Mouse (Mus musculus) CH12.LX (cell line): ENCODE data around the gene Dnajc15. TPM values are rescaled to one million over a fixed set of nuclear protein-coding genes. Genes with fewer than 3 reads are reported as not detected.

Source experiments
- DNase-seq: peaks from one replicate; pipeline ENCODE4 v3.0.0-alpha.2; 2013; ENCODE audit errors: extremely low read depth
- H3K27ac ChIP-seq: 2 replicates; pipeline ENCODE4 v1.5.1; 2012; ENCODE audit warnings: low read depth, mild to moderate bottlenecking, control low read depth, moderate library complexity; ENCODE audit not compliant: insufficient read depth
- H3K27me3 ChIP-seq: replicated peaks from 2 replicates; pipeline ENCODE3; 2012; ENCODE audit warnings: inconsistent platforms
- H3K36me3 ChIP-seq, 2 experiments: replicated peaks in 1 of 2; 2 replicates each; pipeline versions ENCODE3 to v1.6.1; 2012; ENCODE audit warnings: inconsistent platforms in 1 of 2, low read length in 1 of 2, mild to moderate bottlenecking in 1 of 2, mixed read lengths in 1 of 2, moderate library complexity in 1 of 2; ENCODE audit not compliant: control insufficient read depth in 1 of 2, insufficient read depth in 1 of 2
- H3K4me1 ChIP-seq, 2 experiments: 2 replicates each; pipeline ENCODE4 v1.6.1; 2012; ENCODE audit warnings: inconsistent platforms in 1 of 2, moderate library complexity in 1 of 2; ENCODE audit not compliant: insufficient read depth in 2 of 2, control insufficient read depth in 1 of 2
- H3K4me2 ChIP-seq: 2 replicates; pipeline ENCODE4 v1.6.1; 2012; ENCODE audit warnings: low read depth, mild to moderate bottlenecking, control low read depth; ENCODE audit not compliant: poor library complexity, insufficient read depth, severe bottlenecking
- H3K4me3 ChIP-seq, 3 experiments: fragments of 150-350 bp in 1 of 3; sonication (generic) in 1 of 3; replicated peaks in 1 of 3; 2 replicates each; pipeline versions ENCODE3 to v1.5.1; 2011 to 2012; ENCODE audit warnings: low read depth in 2 of 3, low read length in 2 of 3, mild to moderate bottlenecking in 2 of 3, moderate library complexity in 2 of 3, control low read depth in 1 of 3, improper control_type of control experiment in 1 of 3, inconsistent platforms in 1 of 3, mixed read lengths in 1 of 3; ENCODE audit not compliant: poor library complexity in 1 of 3
- H3K79me2 ChIP-seq: replicated peaks from 2 replicates; pipeline ENCODE4 v1.6.1; 2012; ENCODE audit warnings: mild to moderate bottlenecking, moderate library complexity; ENCODE audit not compliant: control insufficient read depth, poor library complexity, insufficient read depth, severe bottlenecking; ENCODE audit errors: extremely low read depth
- H3K9ac ChIP-seq: 2 replicates; pipeline ENCODE4 v1.6.1; 2012; ENCODE audit warnings: low read depth, mild to moderate bottlenecking, control low read depth, moderate library complexity; ENCODE audit not compliant: insufficient read depth
- H3K9me3 ChIP-seq: replicated peaks from 2 replicates; pipeline ENCODE3; 2012; ENCODE audit warnings: low read length, inconsistent platforms, mixed read lengths
- CHD2 ChIP-seq: IDR thresholded peaks from 2 replicates; pipeline ENCODE4 v1.6.1; 2011; ENCODE audit warnings: low read length, improper control_type of control experiment
- CTCF ChIP-seq, 2 experiments: IDR thresholded peaks in 1 of 2; conservative IDR thresholded peaks in 1 of 2; 2 replicates each; pipeline ENCODE4 v1.5.1; 2011 to 2012; ENCODE audit warnings: low read depth in 2 of 2, low read length in 2 of 2, improper control_type of control experiment in 1 of 2, inconsistent platforms in 1 of 2, mild to moderate bottlenecking in 1 of 2, moderate library complexity in 1 of 2
- IRF4 ChIP-seq: IDR thresholded peaks from 2 replicates; pipeline ENCODE4 v1.6.1; 2014; ENCODE audit warnings: low read depth, mild to moderate bottlenecking, inconsistent platforms, low read length, improper control_type of control experiment
- JUND ChIP-seq: conservative IDR thresholded peaks from 2 replicates; pipeline ENCODE4 v1.6.1; 2011; ENCODE audit warnings: low read depth, low read length, improper control_type of control experiment
- KAT2A ChIP-seq: IDR thresholded peaks from 2 replicates; pipeline ENCODE4 v1.6.1; 2012; ENCODE audit warnings: low read length, improper control_type of control experiment, inconsistent platforms; ENCODE audit not compliant: insufficient replicate concordance
- MXI1 ChIP-seq: IDR thresholded peaks from 2 replicates; pipeline ENCODE4 v1.6.1; 2011; ENCODE audit warnings: mild to moderate bottlenecking, low read depth, low read length, improper control_type of control experiment
- NELFE ChIP-seq: IDR thresholded peaks from 2 replicates; pipeline ENCODE4 v1.6.1; 2011; ENCODE audit warnings: low read depth, low read length, improper control_type of control experiment
- NRF1 ChIP-seq: IDR thresholded peaks from 2 replicates; pipeline ENCODE4 v1.6.1; 2014; ENCODE audit warnings: low read depth, mild to moderate bottlenecking, inconsistent platforms, low read length, improper control_type of control experiment, moderate library complexity
- PAX5 ChIP-seq: IDR thresholded peaks from 2 replicates; pipeline ENCODE4 v1.6.1; 2012; ENCODE audit warnings: low read length, inconsistent platforms, mixed read lengths
- POLR2AphosphoS2 ChIP-seq: IDR thresholded peaks from 2 replicates; pipeline ENCODE4 v1.6.1; 2011; ENCODE audit warnings: low read depth, low read length, improper control_type of control experiment
- RAD21 ChIP-seq: IDR thresholded peaks from 2 replicates; pipeline ENCODE4 v1.6.1; 2011; ENCODE audit warnings: low read depth, mild to moderate bottlenecking, low read length, improper control_type of control experiment, moderate library complexity
- SMC3 ChIP-seq: IDR thresholded peaks from 2 replicates; pipeline ENCODE4 v1.6.1; 2011; ENCODE audit warnings: low read depth, low read length, improper control_type of control experiment
- USF2 ChIP-seq: conservative IDR thresholded peaks from 2 replicates; pipeline ENCODE4 v1.6.1; 2011; ENCODE audit warnings: low read depth, low read length, improper control_type of control experiment
- ZKSCAN1 ChIP-seq: IDR thresholded peaks from 2 replicates; pipeline ENCODE4 v1.6.1; 2012; ENCODE audit warnings: low read depth, inconsistent platforms, low read length, improper control_type of control experiment, borderline replicate concordance
- ZMIZ1 ChIP-seq: IDR thresholded peaks from 2 replicates; pipeline ENCODE4 v1.6.1; 2012; ENCODE audit warnings: low read depth, mild to moderate bottlenecking, inconsistent platforms, low read length, improper control_type of control experiment
- ZNF384 ChIP-seq: IDR thresholded peaks from 2 replicates; pipeline ENCODE4 v1.6.1; 2012; ENCODE audit warnings: low read depth, low read length, improper control_type of control experiment, inconsistent platforms
- dilution Hi-C: fragments of 300-500 bp; cut with MboI; formaldehyde crosslinking; loops from 2 replicates; pipeline ENCODE4 v1.14.3; 2020; ENCODE audit warnings: low sequenced_read_pairs; ENCODE audit not compliant: extremely low pct_unique_long_range_greater_than_20kb, extremely low pct_ligation_motif_present
- in situ Hi-C: fragments of 300-500 bp; cut with MboI; formaldehyde crosslinking; loops from 3 replicates; pipeline ENCODE4 v1.14.3; 2019; ENCODE audit warnings: low sequenced_read_pairs, low pct_ligation_motif_present, low pct_unique_long_range_greater_than_20kb, mixed read lengths
- polyA plus RNA-seq: library from polyadenylated mRNA; unstranded; fragments of >175 nt; gene quantifications from 2 replicates; pipeline ENCODE4 v1.2.1, GENCODE M21; 2012; ENCODE audit warnings: low read depth; ENCODE audit not compliant: insufficient read length
- total RNA-seq, 2 experiments: library from RNA; depleted of rRNA; stranded (reverse); fragments of 300-350 nt in 1 of 2; fragments of >200 nt in 1 of 2; gene quantifications; 2 replicates each; pipeline ENCODE4 v1.2.3; 2012 to 2014

Gene Dnajc15
- total and polyA plus RNA-seq, 3 experiments = 39.5 to 56.8 (median 41.7) TPM

DNA sequence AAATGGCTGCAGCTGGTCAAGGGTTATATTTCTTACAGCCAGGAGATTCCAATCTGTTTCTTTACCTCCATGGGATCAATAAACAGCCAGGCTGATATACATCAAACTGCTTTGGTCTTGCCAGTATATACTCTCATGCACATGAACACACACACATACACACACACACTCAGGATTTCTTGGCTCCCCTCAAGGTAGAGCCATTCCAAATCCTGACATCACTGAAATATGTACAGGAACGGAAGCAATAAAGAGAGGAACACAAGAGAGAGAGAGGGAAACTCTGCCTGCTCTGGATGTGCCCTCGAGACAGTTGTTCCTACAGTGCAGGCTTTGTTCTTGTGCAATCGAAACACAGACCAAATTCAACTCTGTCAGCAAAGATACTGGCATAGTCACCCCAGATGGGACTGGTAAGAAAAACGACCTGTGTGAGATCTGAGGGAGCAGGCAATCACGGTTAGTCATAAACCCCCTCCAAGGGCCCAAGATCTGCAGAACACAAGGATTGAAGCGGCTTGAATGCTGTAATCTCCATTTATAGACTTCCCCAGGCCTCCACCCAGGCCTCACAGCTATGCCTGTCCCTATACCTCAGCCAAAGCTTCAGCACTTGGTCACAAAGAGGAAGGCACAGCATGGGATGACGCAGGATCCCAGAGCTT is 80.5 kb downstream of the Dnajc15 start:
- Histone ChIP-seq H3K4me1 (peaks cover 0 to 11% of the 10 kb centered on the region in 2 experiments; a peak in 2 of 4 replicates), H3K27me3 (no peaks in the 10 kb centered on the region), H3K4me3 (no peak overlapping the region), H3K36me3 (no peaks in the 10 kb centered on the region), H3K79me2 (no peaks in the 10 kb centered on the region), H3K27ac (no peak overlapping the region), H3K9me3 (no peaks in the 10 kb centered on the region), H3K9ac (no peak overlapping the region), H3K4me2 (no peak overlapping the region)
- DNase-seq = no peak
- TF ChIP-seq MXI1 = no peak
- dilution Hi-C loops (no loop called here), in situ Hi-C loops (no loop called here)

DNA sequence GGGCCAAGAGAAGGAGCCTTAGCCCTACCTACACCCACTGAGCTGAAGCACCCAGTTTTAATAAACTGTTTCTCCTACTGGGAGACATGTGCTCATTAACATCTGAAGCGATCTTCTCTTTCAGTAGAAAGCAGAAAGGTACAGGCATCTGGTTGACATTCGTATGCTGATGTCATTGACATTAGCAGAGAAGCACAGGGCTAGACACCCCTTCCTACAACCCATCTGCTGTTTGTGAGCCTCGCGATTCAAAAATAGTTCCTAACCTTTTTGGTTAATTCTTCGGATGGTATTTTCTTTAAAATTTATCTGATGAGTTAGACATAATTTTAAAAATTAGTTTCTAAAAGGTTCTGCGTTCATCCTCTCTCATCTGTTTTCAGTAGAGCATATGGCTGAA is 81.9 kb downstream of the Dnajc15 start:
- Histone ChIP-seq H3K4me3 (no peak overlapping the region), H3K36me3 (no peaks in the 10 kb centered on the region), H3K27me3 (no peaks in the 10 kb centered on the region), H3K9ac (no peak overlapping the region), H3K9me3 (no peaks in the 10 kb centered on the region), H3K4me1 (peaks cover 0 to 11% of the 10 kb centered on the region in 2 experiments; a peak in 2 of 4 replicates), H3K4me2 (no peak overlapping the region), H3K27ac (no peak overlapping the region), H3K79me2 (no peaks in the 10 kb centered on the region)
- no peak for TF ChIP-seq POLR2AphosphoS2
- TF ChIP-seq PAX5 = no peak
- no peak for TF ChIP-seq ZMIZ1
- no peak for TF ChIP-seq SMC3
- no peak for TF ChIP-seq ZKSCAN1
- TF ChIP-seq USF2 = no peak
- TF ChIP-seq KAT2A = no peak
- no peak for TF ChIP-seq CTCF (conservative IDR thresholded peaks at IDR 0.05 in 1 of 2, IDR thresholded peaks at IDR 0.05 in 1 of 2; ENCODE audit: low read depth in 2 of 2, low read length in 2 of 2)
- no peak for TF ChIP-seq CHD2
- TF ChIP-seq NELFE = no peak
- dilution Hi-C loops (no loop called here), in situ Hi-C loops (no loop called here)
- no peak for DNase-seq

DNA sequence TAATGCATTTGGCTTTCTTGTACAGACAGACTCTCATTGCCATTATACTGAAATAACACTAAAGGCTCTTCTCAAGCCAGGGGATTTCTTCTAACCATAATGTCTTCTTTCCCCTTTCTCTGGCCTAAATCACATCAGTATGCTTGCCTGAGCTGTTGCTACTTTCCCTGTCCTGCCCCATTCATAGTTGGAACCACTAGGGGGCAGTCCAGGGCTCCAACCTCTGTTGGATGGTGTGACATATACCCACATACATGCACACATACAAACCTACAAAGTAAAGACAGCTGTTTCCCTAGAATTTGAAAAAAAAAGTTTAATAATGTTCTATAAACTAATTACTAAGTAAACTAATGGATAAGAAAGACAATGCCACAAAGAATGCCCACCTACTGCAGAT is 91.7 kb downstream of the Dnajc15 start:
- H3K27me3 ChIP-seq = no peaks in the 10 kb centered on the region
- no peak for TF ChIP-seq ZNF384
- TF ChIP-seq NRF1 = no peak
- TF ChIP-seq JUND = no peak
- TF ChIP-seq SMC3 = peak; percentile 57
- peak; percentile 53 for TF ChIP-seq RAD21
- TF ChIP-seq CTCF (conservative IDR thresholded peaks at IDR 0.05 in 1 of 2, IDR thresholded peaks at IDR 0.05 in 1 of 2; ENCODE audit: low read depth in 2 of 2, low read length in 2 of 2) = peak; percentile 50 to 68; a peak in 3 of 4 replicates
- no peak for TF ChIP-seq IRF4
- peak; percentile 46 for DNase-seq
- no peak overlapping the region for H3K4me2 ChIP-seq
- dilution Hi-C loops = no loop called here
- no peak overlapping the region for H3K4me3 ChIP-seq
- no peaks in the 10 kb centered on the region for H3K9me3 ChIP-seq
- no peaks in the 10 kb centered on the region for H3K4me1 ChIP-seq
- H3K79me2 ChIP-seq = no peaks in the 10 kb centered on the region
- no peaks in the 10 kb centered on the region for H3K36me3 ChIP-seq
- no peak overlapping the region for H3K9ac ChIP-seq
- in situ Hi-C loops = no loop called here
- no peak overlapping the region for H3K27ac ChIP-seq
